Mouse (Mus musculus): ENCODE results near the gene Adipoq.
A peak's percentile ranks its signal among the peaks of the same experiment; 100 is the strongest.

Gene Adipoq

GRCm38 (mm10) chr16:23114339-23115171 lies 31.8 kb upstream of the Adipoq start:
- peak; percentile 52 for DNase-seq (ENCODE audit: extremely low spot score)

- DNase-seq (ENCODE audit: extremely low spot score): no peak
These were observed 30.9 kb upstream of the Adipoq start for GRCm38 (mm10) chr16:23115486-23115885.

GRCm38 (mm10) chr16:23117173-23117572 lies 29.2 kb upstream of the Adipoq start:
- no peak for DNase-seq (ENCODE audit: extremely low spot score)

- no peak for DNase-seq (ENCODE audit: extremely low spot score)
These were observed 23.9 kb upstream of the Adipoq start for GRCm38 (mm10) chr16:23122446-23122845.

- DNase-seq (ENCODE audit: extremely low spot score): no peak
These were observed 23.2 kb upstream of the Adipoq start for GRCm38 (mm10) chr16:23123104-23123503.

- no peak for DNase-seq (ENCODE audit: extremely low spot score)
These were observed 21.9 kb upstream of the Adipoq start for GRCm38 (mm10) chr16:23124398-23124797.

GRCm38 (mm10) chr16:23127311-23127672 lies 19.0 kb upstream of the Adipoq start:
- no peak for DNase-seq (ENCODE audit: extremely low spot score)

- DNase-seq (ENCODE audit: extremely low spot score): peak; percentile 94
These were observed 18.5 kb upstream of the Adipoq start, which contains the start of gene Rfc4 for GRCm38 (mm10) chr16:23127673-23128375. Rfc4 (minus strand) TSS chr16:23127737.

- no peak for DNase-seq (ENCODE audit: extremely low spot score)
These were observed 16.0 kb upstream of the Adipoq start for GRCm38 (mm10) chr16:23130303-23130702.

- no peak for DNase-seq (ENCODE audit: extremely low spot score)
These were observed 14.0 kb upstream of the Adipoq start for GRCm38 (mm10) chr16:23132336-23132735.

- DNase-seq (ENCODE audit: extremely low spot score): peak; percentile 52
These were observed 10.8 kb upstream of the Adipoq start for GRCm38 (mm10) chr16:23135421-23136149.

- DNase-seq (ENCODE audit: extremely low spot score): no peak
These were observed 9.8 kb upstream of the Adipoq start for GRCm38 (mm10) chr16:23136406-23136970.

GRCm38 (mm10) chr16:23140911-23141310 lies 5.4 kb upstream of the Adipoq start:
- no peak for DNase-seq (ENCODE audit: extremely low spot score)

GRCm38 (mm10) chr16:23144326-23144725 lies 2.0 kb upstream of the Adipoq start:
- DNase-seq (ENCODE audit: extremely low spot score): no peak

- no peak for DNase-seq (ENCODE audit: extremely low spot score)
These were observed 1.1 kb upstream of the Adipoq start for GRCm38 (mm10) chr16:23145211-23145610.

GRCm38 (mm10) chr16:23148936-23149335 lies 2.6 kb downstream of the Adipoq start:
- DNase-seq (ENCODE audit: extremely low spot score): no peak

GRCm38 (mm10) chr16:23149396-23149795 lies 3.1 kb downstream of the Adipoq start:
- DNase-seq (ENCODE audit: extremely low spot score): no peak

- DNase-seq (ENCODE audit: extremely low spot score): peak; percentile 9
These were observed 5.1 kb downstream of the Adipoq start for GRCm38 (mm10) chr16:23151423-23151822.

- DNase-seq (ENCODE audit: extremely low spot score): no peak
These were observed 7.9 kb downstream of the Adipoq start for GRCm38 (mm10) chr16:23154261-23154660.

GRCm38 (mm10) chr16:23157013-23157412 lies 10.7 kb downstream of the Adipoq start:
- no peak for DNase-seq (ENCODE audit: extremely low spot score)

- DNase-seq (ENCODE audit: extremely low spot score): no peak
These were observed 12.0 kb downstream of the Adipoq start for GRCm38 (mm10) chr16:23158292-23158691.

- no peak for DNase-seq (ENCODE audit: extremely low spot score)
These were observed 12.6 kb downstream of the Adipoq start for GRCm38 (mm10) chr16:23158957-23159356.

Data from embryo, embryonic 9.5 days (tissue).